Comparison of ENCODE assay signal across 20 mouse cellular contexts in genomic region chr3:119711503-119711902, GRCm38 (mm10).
DNase-seq lines count a peak whose midpoint lies in the region; ATAC-seq and TF ChIP-seq lines count a peak whose summit lies in the region.
"Had no signal": no experiment of that assay in that cellular context is flagged by ENCODE, and none has a peak within 500 bp of the region (broad histone marks: within the 10 kb centered on the region; RNA-seq: fewer than 3 reads in every experiment).

No protein-coding gene starts in this region.

- ATAC-seq in forebrain, embryonic 12.5 days (ENCODE audit: low FRiP score): 0 out of 2 replicates have a peak, but pooled peaks have one; percentile 52
- 0 out of 2 replicates have a peak, but pooled peaks have one; percentile 42 for ATAC-seq in intestine, embryonic 14.5 days (replicated peaks; ENCODE audit: low FRiP score, low TSS enrichment, low read depth)
- ATAC-seq in intestine, embryonic 15.5 days: no peak
- peak; percentile 30; the same call in 1 of the 2 replicates for ATAC-seq in midbrain, embryonic 12.5 days (ENCODE audit: low FRiP score, low read depth)
- no peak for ATAC-seq in midbrain, postnatal 0 days (ENCODE audit: low FRiP score)
- peak; percentile 58; the same call in 1 of the 2 replicates for ATAC-seq in midbrain, embryonic 15.5 days (replicated peaks)
- ATAC-seq: CD4-positive, CD25-positive, alpha-beta regulatory T cell, adult 4 months; intestine, postnatal 0 days had no signal

- WGBS in forebrain, embryonic 12.5 days: 88% methylated on average over 3 of the region's 3 CpGs
- 89% methylated on average over 3 of the region's 3 CpGs for WGBS in forebrain, embryonic 10.5 days
- WGBS in intestine, embryonic 14.5 days: 100% methylated on average over 3 of the region's 3 CpGs
- WGBS in intestine, embryonic 15.5 days: 92% methylated on average over 3 of the region's 3 CpGs
- 93% methylated on average over 3 of the region's 3 CpGs for WGBS in midbrain, embryonic 12.5 days
- WGBS in midbrain, postnatal 0 days: 98% methylated on average over 3 of the region's 3 CpGs
- 93% methylated on average over 3 of the region's 3 CpGs for WGBS in midbrain, embryonic 15.5 days

- no peak for DNase-seq in forebrain, embryonic 10.5 days (ENCODE audit: extremely low spot score, low spot score)
- DNase-seq in intestine, embryonic 14.5 days (ENCODE audit: low spot score): no peak
- DNase-seq in midbrain, postnatal 0 days (ENCODE audit: low spot score): no peak
- DNase-seq in thymus, postnatal 36 days: no peak
- DNase-seq: adrenal gland, postnatal 36 days; cerebellum, adult 9-11 months; heart, postnatal 4 days; left cerebral cortex, postnatal 4 days; lung, postnatal 10 days; thymus, adult 2 months had no signal

- no peak overlapping the region for H3K9ac ChIP-seq in forebrain, embryonic 12.5 days
- no peak overlapping the region for H3K9ac ChIP-seq in intestine, embryonic 14.5 days (ENCODE audit: low read length)
- no peak overlapping the region for H3K9ac ChIP-seq in intestine, embryonic 15.5 days
- H3K9ac ChIP-seq in midbrain, embryonic 12.5 days (replicated peaks): no peak overlapping the region
- no peak overlapping the region for H3K9ac ChIP-seq in midbrain, postnatal 0 days (replicated peaks; ENCODE audit: low read length, poor library complexity, severe bottlenecking)
- no peak overlapping the region for H3K9ac ChIP-seq in midbrain, embryonic 15.5 days
- H3K9ac ChIP-seq: heart, embryonic 15.5 days had no signal

- no peaks in the 10 kb centered on the region for H3K27me3 ChIP-seq in forebrain, embryonic 12.5 days
- H3K27me3 ChIP-seq in forebrain, embryonic 10.5 days (ENCODE audit: poor library complexity, severe bottlenecking): no peaks in the 10 kb centered on the region
- no peaks in the 10 kb centered on the region for H3K27me3 ChIP-seq in intestine, embryonic 14.5 days (replicated peaks; ENCODE audit: control insufficient read depth, insufficient read depth, low read length)
- no peaks in the 10 kb centered on the region for H3K27me3 ChIP-seq in intestine, embryonic 15.5 days (replicated peaks)
- no peaks in the 10 kb centered on the region for H3K27me3 ChIP-seq in midbrain, embryonic 12.5 days
- no peaks in the 10 kb centered on the region for H3K27me3 ChIP-seq in midbrain, postnatal 0 days (ENCODE audit: insufficient read depth, low read length)
- no peaks in the 10 kb centered on the region for H3K27me3 ChIP-seq in midbrain, embryonic 15.5 days (replicated peaks)
- H3K27me3 ChIP-seq: heart, embryonic 15.5 days had no signal

- H3K9me3 ChIP-seq in forebrain, embryonic 12.5 days: no peaks in the 10 kb centered on the region
- no peaks in the 10 kb centered on the region for H3K9me3 ChIP-seq in forebrain, embryonic 10.5 days
- no peaks in the 10 kb centered on the region for H3K9me3 ChIP-seq in intestine, embryonic 14.5 days (ENCODE audit: control insufficient read depth, low read length)
- no peaks in the 10 kb centered on the region for H3K9me3 ChIP-seq in intestine, embryonic 15.5 days
- H3K9me3 ChIP-seq in midbrain, embryonic 12.5 days: no peaks in the 10 kb centered on the region
- H3K9me3 ChIP-seq in midbrain, postnatal 0 days (ENCODE audit: low read length): no peaks in the 10 kb centered on the region
- H3K9me3 ChIP-seq in midbrain, embryonic 15.5 days: no peaks in the 10 kb centered on the region
- H3K9me3 ChIP-seq: heart, embryonic 15.5 days had no signal

- H3K4me3 ChIP-seq in forebrain, embryonic 12.5 days (replicated peaks): no peak overlapping the region
- H3K4me3 ChIP-seq in forebrain, embryonic 10.5 days: no peak overlapping the region
- H3K4me3 ChIP-seq in intestine, embryonic 14.5 days (ENCODE audit: low read depth, low read length): no peak overlapping the region
- no peak overlapping the region for H3K4me3 ChIP-seq in intestine, embryonic 15.5 days (replicated peaks)
- no peak overlapping the region for H3K4me3 ChIP-seq in midbrain, embryonic 12.5 days
- no peak overlapping the region for H3K4me3 ChIP-seq in midbrain, postnatal 0 days (ENCODE audit: low read depth, low read length)
- no peak overlapping the region for H3K4me3 ChIP-seq in midbrain, embryonic 15.5 days
- H3K4me3 ChIP-seq: heart, embryonic 15.5 days; left cerebral cortex, adult 2 months had no signal

- H3K27ac ChIP-seq in forebrain, embryonic 12.5 days: no peak overlapping the region
- H3K27ac ChIP-seq in forebrain, embryonic 10.5 days: no peak overlapping the region
- no peak overlapping the region for H3K27ac ChIP-seq in intestine, embryonic 14.5 days (ENCODE audit: low read depth)
- no peak overlapping the region for H3K27ac ChIP-seq in intestine, embryonic 15.5 days
- H3K27ac ChIP-seq in midbrain, embryonic 12.5 days (replicated peaks): no peak overlapping the region
- H3K27ac ChIP-seq in midbrain, postnatal 0 days (ENCODE audit: low read depth, low read length): no peak overlapping the region
- H3K27ac ChIP-seq in midbrain, embryonic 15.5 days: no peak overlapping the region
- H3K27ac ChIP-seq: heart, embryonic 15.5 days; kidney, postnatal 0 days; left cerebral cortex, adult 2 months; stomach, postnatal 0 days had no signal

- 0 out of 2 replicates have a peak, but pooled peaks cover 3% of the 10 kb centered on the region for H3K36me3 ChIP-seq in forebrain, embryonic 12.5 days (replicated peaks)
- peaks cover 26% of the 10 kb centered on the region for H3K36me3 ChIP-seq in forebrain, embryonic 10.5 days (replicated peaks)
- H3K36me3 ChIP-seq in intestine, embryonic 14.5 days (ENCODE audit: control insufficient read depth, insufficient read depth, low read length): peaks cover 2% of the 10 kb centered on the region; the same call in 1 of the 2 replicates
- H3K36me3 ChIP-seq in intestine, embryonic 15.5 days: no peaks in the 10 kb centered on the region
- H3K36me3 ChIP-seq in midbrain, embryonic 12.5 days: 0 out of 2 replicates have a peak, but pooled peaks cover 3% of the 10 kb centered on the region
- H3K36me3 ChIP-seq in midbrain, postnatal 0 days (ENCODE audit: insufficient read depth, low read length): no peaks in the 10 kb centered on the region
- no peaks in the 10 kb centered on the region for H3K36me3 ChIP-seq in midbrain, embryonic 15.5 days (replicated peaks)

- TF ChIP-seq CTCF in midbrain, postnatal 0 days (IDR thresholded peaks at IDR 0.05): no peak

- H3K4me2 ChIP-seq in forebrain, embryonic 12.5 days: no peak overlapping the region
- no peak overlapping the region for H3K4me2 ChIP-seq in intestine, embryonic 14.5 days (ENCODE audit: low read length)
- H3K4me2 ChIP-seq in intestine, embryonic 15.5 days (replicated peaks): no peak overlapping the region
- H3K4me2 ChIP-seq in midbrain, embryonic 12.5 days (replicated peaks): no peak overlapping the region
- no peak overlapping the region for H3K4me2 ChIP-seq in midbrain, postnatal 0 days (ENCODE audit: low read depth, low read length, poor library complexity, severe bottlenecking)
- H3K4me2 ChIP-seq in midbrain, embryonic 15.5 days: no peak overlapping the region
- H3K4me2 ChIP-seq: heart, embryonic 15.5 days had no signal

- no peaks in the 10 kb centered on the region for H3K4me1 ChIP-seq in forebrain, embryonic 12.5 days
- no peaks in the 10 kb centered on the region for H3K4me1 ChIP-seq in forebrain, embryonic 10.5 days
- H3K4me1 ChIP-seq in intestine, embryonic 14.5 days (replicated peaks; ENCODE audit: control insufficient read depth, insufficient read depth, low read length): no peaks in the 10 kb centered on the region
- H3K4me1 ChIP-seq in intestine, embryonic 15.5 days (replicated peaks): no peaks in the 10 kb centered on the region
- no peaks in the 10 kb centered on the region for H3K4me1 ChIP-seq in midbrain, embryonic 12.5 days
- no peaks in the 10 kb centered on the region for H3K4me1 ChIP-seq in midbrain, postnatal 0 days (ENCODE audit: insufficient read depth, low read length)
- no peaks in the 10 kb centered on the region for H3K4me1 ChIP-seq in midbrain, embryonic 15.5 days
- H3K4me1 ChIP-seq: heart, embryonic 15.5 days had no signal

Comparison
In these comparisons a context has a peak if more than half of its experiments do, and no peak if none do; other contexts are left out.
1. ATAC-seq: peak in forebrain, embryonic 12.5 days (single experiment), intestine, embryonic 14.5 days (single experiment), midbrain, embryonic 12.5 days (single experiment) and midbrain, embryonic 15.5 days (single experiment); none in intestine, embryonic 15.5 days (single experiment) and midbrain, postnatal 0 days (single experiment).